Mouse (Mus musculus) cortical plate, adult 2 months (tissue): Measurements from ENCODE around the gene Sumo1.

ENCODE experiments used
- CTCF ChIP-seq: fragments of 200-500 bp; IDR thresholded peaks from 2 replicates; pipeline ENCODE4 v1.5.1; 2011; ENCODE audit warnings: mild to moderate bottlenecking, control low read depth, low read length; ENCODE audit not compliant: insufficient read depth; ENCODE audit errors: extremely low read depth
- POLR2A ChIP-seq: fragments of 200-500 bp; IDR thresholded peaks from 2 replicates; pipeline ENCODE4 v1.6.1; 2011; ENCODE audit warnings: mild to moderate bottlenecking, low read length, control low read depth; ENCODE audit not compliant: insufficient read depth; ENCODE audit errors: extremely low read depth

DNA sequence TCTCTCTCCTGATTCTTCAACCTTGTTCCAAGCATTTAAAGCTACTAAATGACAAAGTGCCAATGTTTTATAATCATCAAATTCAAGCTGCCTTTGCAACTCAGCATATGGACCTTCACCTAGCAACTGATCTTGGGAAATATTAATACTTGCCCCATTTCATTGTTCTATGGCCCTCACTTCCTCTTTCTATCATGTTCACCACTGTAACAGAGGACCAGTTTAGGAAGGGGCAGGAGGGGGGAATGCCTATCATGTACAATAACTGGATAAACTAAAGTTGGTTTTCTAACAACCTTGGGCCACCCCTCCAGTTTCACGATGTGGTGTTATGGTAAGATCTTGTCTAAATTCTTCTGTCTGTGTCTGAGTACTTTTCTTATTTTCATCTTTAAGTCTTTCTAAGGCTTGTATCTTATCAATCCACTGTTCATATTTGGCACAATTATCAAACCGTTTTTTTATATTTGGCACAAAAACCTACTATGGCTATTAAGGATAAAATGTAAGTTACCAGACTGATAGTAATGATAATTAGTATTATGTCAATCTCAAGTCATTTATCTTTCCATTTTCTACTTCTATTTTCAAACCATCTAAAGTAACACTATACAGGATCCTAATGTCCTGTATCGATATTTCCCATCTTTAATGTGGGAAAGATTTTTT, 17.3 kb downstream of the Sumo1 start:
- TF ChIP-seq CTCF: no peak
- no peak for TF ChIP-seq POLR2A
